ENCODE assay signal across 10 mouse cellular contexts in the genomic region with DNA sequence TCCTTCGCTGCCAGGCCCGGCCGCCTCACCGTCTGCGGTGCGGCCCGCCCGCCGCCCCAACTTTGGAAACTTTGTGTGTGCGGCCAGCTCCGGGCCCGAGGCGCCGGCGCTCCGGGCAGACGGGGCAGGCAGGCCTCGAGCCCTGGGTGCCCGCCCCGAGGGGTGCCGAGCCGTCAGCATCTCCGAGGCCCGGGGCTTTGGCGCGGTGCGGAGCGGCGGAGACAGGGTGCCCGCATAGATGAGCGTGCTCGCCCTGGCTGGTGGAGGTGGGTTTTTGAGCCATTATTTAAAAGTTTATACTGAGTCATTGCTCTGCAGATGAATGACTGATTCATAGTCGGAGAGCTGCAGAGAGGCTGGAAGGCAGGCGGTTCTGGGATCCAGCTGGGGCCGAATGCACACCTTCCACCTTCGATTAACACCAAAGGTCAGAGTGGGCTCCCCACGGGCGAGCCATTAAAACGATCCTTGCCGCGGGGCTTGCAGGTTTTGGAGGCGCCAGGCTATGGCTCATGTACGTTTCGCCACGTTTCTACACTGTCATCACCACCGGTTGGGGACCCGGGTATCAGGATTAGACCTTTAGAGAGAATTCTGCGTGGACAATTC. TPM values are rescaled to one million over a fixed set of nuclear protein-coding genes. Genes with fewer than 3 reads are reported as not detected.
DNase-seq lines count a peak whose midpoint lies in the region; ATAC-seq and TF ChIP-seq lines count a peak whose summit lies in the region.
"Had no signal": no experiment of that assay in that cellular context is flagged by ENCODE, and none has a peak within 500 bp of the region (broad histone marks: within the 10 kb centered on the region; RNA-seq: fewer than 3 reads in every experiment).

No protein-coding gene starts in this region.

- no peak for TF ChIP-seq RAD21 in CH12.LX (IDR thresholded peaks at IDR 0.05; ENCODE audit: low read depth, low read length)

- in situ Hi-C loops in CH12.LX (cut with MboI; ENCODE audit: low pct_ligation_motif_present, low pct_unique_long_range_greater_than_20kb, low sequenced_read_pairs) = loop anchor here (10.0 kb wide), 1 partner anchor 88 kb away; no protein-coding TSS in a partner anchor

- H3K27me3 ChIP-seq in CH12.LX (replicated peaks) = no peaks in the 10 kb centered on the region
- H3K27me3 ChIP-seq in heart, embryonic 15.5 days = no peaks in the 10 kb centered on the region
- H3K27me3 ChIP-seq in midbrain, postnatal 0 days (ENCODE audit: insufficient read depth, low read length) = no peaks in the 10 kb centered on the region

- no peak for TF ChIP-seq EP300 in CH12.LX (IDR thresholded peaks at IDR 0.05; ENCODE audit: low read length)

- peak; percentile 24 for DNase-seq in cerebellum, adult 11 months
- DNase-seq in CH12.LX (ENCODE audit: extremely low read depth) = no peak
- DNase-seq in cerebellum, postnatal 25 days = peak; percentile 59 to 66
- DNase-seq in kidney, postnatal 4 days = peak; percentile 45 to 60
- DNase-seq in midbrain, postnatal 0 days (ENCODE audit: low spot score) = peak; percentile 26
- peak; percentile 57 for DNase-seq in thymus, postnatal 14 days

- H3K9ac ChIP-seq in CH12.LX (ENCODE audit: insufficient read depth, low read depth) = peak overlapping the region; percentile 82
- peak overlapping the region; percentile 72 for H3K9ac ChIP-seq in heart, embryonic 15.5 days
- H3K9ac ChIP-seq in midbrain, postnatal 0 days (replicated peaks; ENCODE audit: low read length, poor library complexity, severe bottlenecking) = peak overlapping the region; percentile 77

- H3K4me2 ChIP-seq in CH12.LX (ENCODE audit: insufficient read depth, low read depth, poor library complexity, severe bottlenecking) = peak overlapping the region; percentile 12; the same call in 1 of the 2 replicates
- peak overlapping the region; percentile 89 for H3K4me2 ChIP-seq in heart, embryonic 15.5 days
- H3K4me2 ChIP-seq in midbrain, postnatal 0 days (ENCODE audit: low read depth, low read length, poor library complexity, severe bottlenecking) = peak overlapping the region; percentile 85

- H3K79me2 ChIP-seq in CH12.LX (replicated peaks; ENCODE audit: control insufficient read depth, extremely low read depth, insufficient read depth, poor library complexity, severe bottlenecking) = peaks cover 55% of the 10 kb centered on the region

- dilution Hi-C loops in CH12.LX (cut with MboI; ENCODE audit: extremely low pct_ligation_motif_present, extremely low pct_unique_long_range_greater_than_20kb, low sequenced_read_pairs) = no loop called here

- H3K4me1 ChIP-seq in CH12.LX (ENCODE audit: control insufficient read depth in 1 of 2, insufficient read depth in 2 of 2) = peaks cover 10 to 56% of the 10 kb centered on the region in 2 experiments
- peaks cover 39% of the 10 kb centered on the region for H3K4me1 ChIP-seq in heart, embryonic 15.5 days (replicated peaks)
- peaks cover 23% of the 10 kb centered on the region for H3K4me1 ChIP-seq in midbrain, postnatal 0 days (ENCODE audit: insufficient read depth, low read length)

- H3K4me3 ChIP-seq in CH12.LX (replicated peaks in 1 of 3; ENCODE audit: low read depth in 2 of 3, low read length in 2 of 3, poor library complexity in 1 of 3) = peak overlapping the region; percentile 66 to 84 (median 80)
- H3K4me3 ChIP-seq in heart, embryonic 15.5 days = peak overlapping the region; percentile 68
- H3K4me3 ChIP-seq in midbrain, postnatal 0 days (ENCODE audit: low read depth, low read length) = peak overlapping the region; percentile 84

- H3K27ac ChIP-seq in CH12.LX (ENCODE audit: insufficient read depth, low read depth) = peak overlapping the region; percentile 82
- peak overlapping the region; percentile 83 for H3K27ac ChIP-seq in heart, embryonic 15.5 days
- H3K27ac ChIP-seq in midbrain, postnatal 0 days (ENCODE audit: low read depth, low read length) = peak overlapping the region; percentile 84

- under 1% methylated on average over 39 of the region's 48 CpGs for WGBS in heart, embryonic 15.5 days
- WGBS in midbrain, postnatal 0 days = under 1% methylated on average over 39 of the region's 48 CpGs

- no peak for TF ChIP-seq CTCF in CH12.LX (conservative IDR thresholded peaks at IDR 0.05 in 1 of 2, IDR thresholded peaks at IDR 0.05 in 1 of 2; ENCODE audit: low read depth in 2 of 2, low read length in 2 of 2)
- TF ChIP-seq CTCF in midbrain, postnatal 0 days (IDR thresholded peaks at IDR 0.05) = no peak

- ATAC-seq in cerebellum, adult (ENCODE audit: insufficient number of reproducible peaks, low FRiP score, low TSS enrichment) = no peak
- peak; percentile 2; the same call in 1 of the 2 replicates for ATAC-seq in heart, embryonic 15.5 days (replicated peaks; ENCODE audit: insufficient number of reproducible peaks, insufficient read depth, low FRiP score, low read depth)
- ATAC-seq in midbrain, postnatal 0 days (ENCODE audit: low FRiP score) = no peak

- H3K36me3 ChIP-seq in CH12.LX (replicated peaks in 1 of 2; ENCODE audit: control insufficient read depth in 1 of 2, insufficient read depth in 1 of 2, low read length in 1 of 2) = peaks cover 4 to 26% of the 10 kb centered on the region in 2 experiments
- H3K36me3 ChIP-seq in heart, embryonic 15.5 days = no peaks in the 10 kb centered on the region
- H3K36me3 ChIP-seq in midbrain, postnatal 0 days (ENCODE audit: insufficient read depth, low read length) = no peaks in the 10 kb centered on the region
- H3K36me3 ChIP-seq: G1E had no signal

- H3K9me3 ChIP-seq in CH12.LX (replicated peaks; ENCODE audit: low read length) = no peaks in the 10 kb centered on the region
- H3K9me3 ChIP-seq in heart, embryonic 15.5 days (replicated peaks) = no peaks in the 10 kb centered on the region
- no peaks in the 10 kb centered on the region for H3K9me3 ChIP-seq in midbrain, postnatal 0 days (ENCODE audit: low read length)

- no peak for TF ChIP-seq POLR2A in CH12.LX (IDR thresholded peaks at IDR 0.05; ENCODE audit: low read depth, low read length)

TF ChIP-seq in CH12.LX, 34 proteins besides CTCF, POLR2A, EP300 and RAD21:
- TF ChIP-seq KAT2A (IDR thresholded peaks at IDR 0.05; ENCODE audit: insufficient replicate concordance, low read length) (no peak), MXI1 (IDR thresholded peaks at IDR 0.05; ENCODE audit: low read depth, low read length) (peak; percentile 76; the same call in 1 of the 2 replicates), GABPA (IDR thresholded peaks at IDR 0.05; ENCODE audit: insufficient replicate concordance, low read depth, low read length) (no peak), JUND (conservative IDR thresholded peaks at IDR 0.05; ENCODE audit: low read depth, low read length) (no peak), MEF2A (IDR thresholded peaks at IDR 0.05; ENCODE audit: borderline replicate concordance, low read depth, low read length) (no peak), ZNF384 (IDR thresholded peaks at IDR 0.05; ENCODE audit: low read depth, low read length) (no peak), CHD2 (IDR thresholded peaks at IDR 0.05; ENCODE audit: low read length) (no peak), SIN3A (IDR thresholded peaks at IDR 0.05; ENCODE audit: low read length) (peak; percentile 80; the same call in 1 of the 2 replicates), IRF4 (IDR thresholded peaks at IDR 0.05; ENCODE audit: low read depth, low read length) (no peak), PAX5 (IDR thresholded peaks at IDR 0.05; ENCODE audit: low read length) (no peak), HCFC1 (IDR thresholded peaks at IDR 0.05; ENCODE audit: low read depth, low read length) (no peak), CHD1 (IDR thresholded peaks at IDR 0.05; ENCODE audit: low read depth, low read length) (no peak; the same call in 1 of the 2 replicates), UBTF (IDR thresholded peaks at IDR 0.05; ENCODE audit: low read depth, low read length) (peak; percentile 61; the same call in 1 of the 2 replicates), NELFE (IDR thresholded peaks at IDR 0.05; ENCODE audit: low read depth, low read length) (no peak), BHLHE40 (IDR thresholded peaks at IDR 0.05; ENCODE audit: low read depth, low read length) (no peak), ZMIZ1 (IDR thresholded peaks at IDR 0.05; ENCODE audit: low read depth, low read length) (no peak), E2F4 (IDR thresholded peaks at IDR 0.05; ENCODE audit: insufficient replicate concordance, low read depth, low read length) (no peak), ZC3H11A (IDR thresholded peaks at IDR 0.05; ENCODE audit: low read depth, low read length) (no peak), ETS1 (conservative IDR thresholded peaks at IDR 0.05; ENCODE audit: low read depth, low read length) (no peak), NRF1 (IDR thresholded peaks at IDR 0.05; ENCODE audit: low read depth, low read length) (no peak), MAX (IDR thresholded peaks at IDR 0.05; ENCODE audit: low read length) (peak; percentile 41; the same call in 1 of the 2 replicates), RCOR1 (conservative IDR thresholded peaks at IDR 0.05; ENCODE audit: low read depth, low read length) (no peak)

RNA-seq across cellular contexts. Expression of a gene that starts 0.6 kb away (rescaled TPM):
- total RNA-seq in CH12.LX (2012; rRNA removed) (17.5 and 21.4 TPM in 2 replicates), CH12.LX (2014; rRNA removed) (9.6 and 10.9 TPM in 2 replicates)
- 30.6 and 33.1 TPM in 2 replicates for polyA plus RNA-seq in CH12.LX (2012; ENCODE audit: insufficient read length, low read depth)
- polyA plus RNA-seq in heart, embryonic 15.5 days (2015; fragmentation: Nextera tagmentation; extraction: Ambion mirVana) = 5.1 and 7.0 TPM in 2 replicates
- total RNA-seq in midbrain, postnatal 0 days (2014; rRNA removed) = 39.1 and 40.2 TPM in 2 replicates
- polyA plus RNA-seq in midbrain, postnatal 0 days (2015; fragmentation: Nextera tagmentation; extraction: Ambion mirVana) = 13.0 and 14.9 TPM in 2 replicates
- polyA plus RNA-seq: G1E had no signal

RNA-seq across cellular contexts. Expression of a gene that starts 17.5 kb away (rescaled TPM):
- not detected in 2 replicates for total RNA-seq in CH12.LX (2012; rRNA removed)
- total RNA-seq in CH12.LX (2014; rRNA removed) = 0.43 TPM in 1 of 2 replicates, not detected in the other
- 0.57 and 0.61 TPM in 2 replicates for polyA plus RNA-seq in CH12.LX (2012; ENCODE audit: insufficient read length, low read depth)
- polyA plus RNA-seq in heart, embryonic 15.5 days (2015; fragmentation: Nextera tagmentation; extraction: Ambion mirVana) = not detected in 2 replicates
- total RNA-seq in midbrain, postnatal 0 days (2014; rRNA removed) = not detected in 2 replicates
- 0.20 TPM in 1 of 2 replicates, not detected in the other for polyA plus RNA-seq in midbrain, postnatal 0 days (2015; fragmentation: Nextera tagmentation; extraction: Ambion mirVana)
- total RNA-seq: left cerebral cortex, postnatal 10 days had no signal
- polyA plus RNA-seq: G1E had no signal

Comparison
In these comparisons a context has a peak if more than half of its experiments do, and no peak if none do; other contexts are left out.
1. H3K4me2 ChIP-seq: peak in every context shown above with its lines; median percentile 89 in heart, embryonic 15.5 days; 85 in midbrain, postnatal 0 days; 12 in CH12.LX.